Mouse (Mus musculus): ENCODE data around the gene 3110040N11Rik. TPM values are rescaled to one million over a fixed set of nuclear protein-coding genes. Genes with fewer than 3 reads are reported as not detected.
"Not testable (repeated sequence)": the region's sequence is repeated elsewhere in the genome, so short reads cannot be mapped to it uniquely, and the experiment has no call there.

The 3110040N11Rik gene
- polyA plus RNA-seq (2012): 0.50 and 1.6 TPM in 2 replicates

DNA sequence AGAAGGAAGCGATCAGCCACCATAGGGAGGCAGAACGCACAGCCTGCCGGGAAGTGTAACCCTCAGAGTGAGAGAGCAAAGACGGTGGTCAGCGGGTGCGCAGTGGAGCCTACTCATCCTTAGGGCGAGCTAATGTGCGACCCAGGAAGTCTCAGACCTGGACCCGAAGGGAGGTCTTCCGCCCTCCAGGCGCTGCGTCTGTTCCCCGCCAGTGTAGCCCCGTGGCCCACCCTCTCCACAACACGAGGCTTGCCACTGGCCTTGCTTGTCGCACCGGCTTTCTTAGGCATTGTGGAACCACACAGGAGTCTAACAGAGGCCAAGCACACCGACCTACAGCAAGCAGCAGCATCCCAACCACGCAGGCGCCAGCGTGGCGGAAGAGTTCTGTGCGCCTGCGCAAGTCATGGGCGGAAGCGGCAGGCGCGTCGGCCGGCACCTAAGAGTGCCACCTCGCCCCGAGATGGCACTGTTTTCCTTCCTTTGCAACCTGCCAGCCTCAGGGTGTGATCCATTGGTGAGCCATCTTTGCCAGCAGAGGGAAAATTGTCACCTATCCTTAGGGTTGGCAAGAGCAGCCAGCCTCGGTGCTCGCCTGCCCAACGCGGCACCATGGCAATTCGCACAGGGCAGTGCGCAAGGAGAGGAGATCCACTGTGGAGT lies at the start of gene 3110040N11Rik:
TSS of gene 3110040N11Rik (minus strand) at position 384 of the 663 bp plus-strand sequence.
- no peaks in the 10 kb centered on the region for H3K27me3 ChIP-seq (ENCODE audit: control insufficient read depth)
- H3K36me3 ChIP-seq (ENCODE audit: control insufficient read depth): peaks cover 34% of the 10 kb centered on the region
- peak within 1 kb of the TSS; percentile 90 for H3K4me3 ChIP-seq (replicated peaks)
- TF ChIP-seq TAL1 (IDR thresholded peaks at IDR 0.05; ENCODE audit: low read length) (no peak), GATA1 (IDR thresholded peaks at IDR 0.05; ENCODE audit: low read length) (no peak)
- H3K4me1 ChIP-seq (ENCODE audit: control insufficient read depth): peaks cover 21% of the 10 kb centered on the region
- no peaks in the 10 kb centered on the region for H3K9me3 ChIP-seq (ENCODE audit: control insufficient read depth, low read length)

DNA sequence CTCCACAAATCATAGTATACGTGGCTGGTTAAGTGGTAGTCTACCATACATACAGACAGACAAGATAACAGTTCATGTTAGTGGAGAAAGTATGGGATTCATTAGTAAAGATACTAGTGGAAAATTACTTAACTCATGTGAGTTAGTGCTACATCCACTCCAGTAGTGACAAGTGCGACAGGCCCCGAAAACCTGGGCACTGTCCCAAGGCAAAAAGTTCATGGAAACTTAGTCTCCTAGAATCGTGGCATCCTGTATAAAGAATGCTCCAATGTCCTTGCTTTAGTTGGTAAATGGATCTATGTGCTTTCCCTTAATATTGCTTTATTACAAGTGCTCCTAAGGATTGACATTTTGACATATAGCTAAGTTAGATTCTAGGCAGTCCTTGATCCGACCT lies 48.5 kb upstream of the 3110040N11Rik start:
- not testable (repeated sequence) for H3K9me3 ChIP-seq (ENCODE audit: control insufficient read depth, low read length); H3K4me1 ChIP-seq (ENCODE audit: control insufficient read depth); H3K4me3 ChIP-seq (replicated peaks); H3K36me3 ChIP-seq (ENCODE audit: control insufficient read depth); H3K27me3 ChIP-seq (ENCODE audit: control insufficient read depth)

- H3K9me3 ChIP-seq (ENCODE audit: control insufficient read depth, low read length): no peaks in the 10 kb centered on the region
- no peaks in the 10 kb centered on the region; the same call in 1 of the 2 replicates for H3K4me1 ChIP-seq (ENCODE audit: control insufficient read depth)
- no peaks in the 10 kb centered on the region for H3K36me3 ChIP-seq (ENCODE audit: control insufficient read depth)
- TF ChIP-seq GATA1 (IDR thresholded peaks at IDR 0.05; ENCODE audit: low read length) (no peak), TAL1 (IDR thresholded peaks at IDR 0.05; ENCODE audit: low read length) (no peak)
- no peak overlapping the region for H3K4me3 ChIP-seq (replicated peaks)
- H3K27me3 ChIP-seq (ENCODE audit: control insufficient read depth): peaks cover 4% of the 10 kb centered on the region; the same call in 1 of the 2 replicates
Measured at GRCm38 (mm10) chr7:81835430-81835829, 46.2 kb upstream of the 3110040N11Rik start.

- H3K9me3 ChIP-seq (ENCODE audit: control insufficient read depth, low read length): no peaks in the 10 kb centered on the region
- peaks cover 3% of the 10 kb centered on the region for H3K4me1 ChIP-seq (ENCODE audit: control insufficient read depth)
- no peak overlapping the region for H3K4me3 ChIP-seq (replicated peaks)
- TF ChIP-seq GATA1 (IDR thresholded peaks at IDR 0.05; ENCODE audit: low read length) (no peak), TAL1 (IDR thresholded peaks at IDR 0.05; ENCODE audit: low read length) (no peak)
- H3K36me3 ChIP-seq (ENCODE audit: control insufficient read depth): no peaks in the 10 kb centered on the region
- peaks cover 3% of the 10 kb centered on the region; the same call in 1 of the 2 replicates for H3K27me3 ChIP-seq (ENCODE audit: control insufficient read depth)
Measured at GRCm38 (mm10) chr7:81834847-81835246, 45.6 kb upstream of the 3110040N11Rik start.

DNA sequence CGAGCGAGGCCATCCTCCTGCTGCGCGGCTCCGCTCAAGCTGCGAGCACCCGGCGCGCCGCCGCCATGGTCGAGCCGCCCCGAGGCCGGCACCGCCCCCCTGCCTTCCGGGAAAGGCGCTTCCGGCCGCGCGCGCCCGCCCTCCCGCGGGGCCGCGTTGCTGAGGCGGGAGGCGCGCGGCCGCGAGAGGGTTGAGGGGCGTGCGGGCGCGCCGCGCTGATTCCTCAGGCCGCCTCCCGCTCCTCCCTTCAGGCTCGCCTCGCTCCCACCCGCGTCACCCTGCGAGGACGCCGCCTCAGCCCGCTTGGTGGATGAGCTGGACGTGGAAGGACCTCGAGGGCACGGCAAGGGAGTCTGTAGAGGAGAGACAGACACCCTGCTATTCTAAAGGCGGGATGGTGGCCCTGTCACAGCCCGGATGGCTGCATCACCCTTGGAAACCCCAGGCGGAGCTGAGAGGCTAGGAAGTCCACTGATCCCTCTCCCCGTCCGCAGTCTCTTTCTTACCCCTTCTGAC lies 40.2 kb upstream of the 3110040N11Rik start, which contains the start of gene Btbd1:
TSS of gene Btbd1 (minus strand) at position 53 of the 516 bp plus-strand sequence.
- no peak for TF ChIP-seq GATA1 (IDR thresholded peaks at IDR 0.05; ENCODE audit: low read length)
- TF ChIP-seq TAL1 (IDR thresholded peaks at IDR 0.05; ENCODE audit: low read length): no peak
- no peaks in the 10 kb centered on the region for H3K27me3 ChIP-seq (ENCODE audit: control insufficient read depth)

DNA sequence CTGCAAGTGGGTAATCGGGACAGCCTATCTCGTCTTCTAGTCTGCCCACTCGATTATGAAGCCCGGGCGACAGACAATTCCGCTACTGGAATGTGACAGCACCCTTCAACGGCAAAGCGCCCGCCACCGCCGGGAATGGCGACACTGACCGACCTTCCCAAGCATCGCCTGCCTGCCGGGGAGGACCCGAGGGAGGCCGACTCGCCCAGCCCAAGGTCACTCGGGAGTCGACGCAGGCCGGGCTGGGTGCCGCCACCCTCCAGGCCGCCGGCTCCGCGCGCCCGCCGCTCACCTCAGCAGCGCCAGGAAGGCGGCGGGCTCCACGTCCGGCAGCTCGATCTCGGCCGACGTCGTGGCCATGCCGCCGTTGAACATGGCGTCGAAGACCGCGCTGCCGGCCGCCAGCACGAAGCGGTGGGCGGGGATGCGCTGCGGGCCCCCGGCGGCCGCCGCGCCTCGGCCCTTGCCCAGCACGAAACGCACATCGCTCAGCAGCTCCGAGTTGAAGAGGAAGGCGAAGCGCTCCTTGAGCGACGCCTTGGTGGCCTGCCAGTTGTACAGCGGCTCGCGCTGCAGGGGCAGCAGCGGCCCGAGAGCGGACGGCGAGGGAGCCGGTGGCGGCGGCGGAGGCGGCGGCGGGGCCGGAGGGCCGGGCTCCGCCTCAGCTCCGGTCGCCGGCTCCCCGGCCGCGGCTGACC lies 39.6 kb upstream of the 3110040N11Rik start:
- no peak for TF ChIP-seq GATA1 (IDR thresholded peaks at IDR 0.05; ENCODE audit: low read length)
- no peak for TF ChIP-seq TAL1 (IDR thresholded peaks at IDR 0.05; ENCODE audit: low read length)
- no peaks in the 10 kb centered on the region for H3K9me3 ChIP-seq (ENCODE audit: control insufficient read depth, low read length)
- no peaks in the 10 kb centered on the region for H3K27me3 ChIP-seq (ENCODE audit: control insufficient read depth)
- H3K4me3 ChIP-seq (replicated peaks): peak overlapping the region; percentile 85
- H3K36me3 ChIP-seq (ENCODE audit: control insufficient read depth): peaks cover 6% of the 10 kb centered on the region
- H3K4me1 ChIP-seq (ENCODE audit: control insufficient read depth): peaks cover 42% of the 10 kb centered on the region

More for the DNA sequence above, 40.2 kb upstream of the 3110040N11Rik start, which contains the start of gene Btbd1:
- H3K4me1 ChIP-seq (ENCODE audit: control insufficient read depth): peaks cover 40% of the 10 kb centered on the region
- H3K9me3 ChIP-seq (ENCODE audit: control insufficient read depth, low read length): no peaks in the 10 kb centered on the region
- peaks cover 3% of the 10 kb centered on the region for H3K36me3 ChIP-seq (ENCODE audit: control insufficient read depth)
- peak within 1 kb of the TSS; percentile 85 for H3K4me3 ChIP-seq (replicated peaks)

GRCm38 (mm10) chr7:81827806-81828667 lies 38.8 kb upstream of the 3110040N11Rik start:
- Histone ChIP-seq H3K4me1 (ENCODE audit: control insufficient read depth) (peaks cover 42% of the 10 kb centered on the region), H3K27me3 (ENCODE audit: control insufficient read depth) (no peaks in the 10 kb centered on the region), H3K36me3 (ENCODE audit: control insufficient read depth) (peaks cover 8% of the 10 kb centered on the region), H3K4me3 (replicated peaks) (peak overlapping the region; percentile 85), H3K9me3 (ENCODE audit: control insufficient read depth, low read length) (no peaks in the 10 kb centered on the region)
- TF ChIP-seq TAL1 (IDR thresholded peaks at IDR 0.05; ENCODE audit: low read length): no peak
- TF ChIP-seq GATA1 (IDR thresholded peaks at IDR 0.05; ENCODE audit: low read length): no peak

- no peak overlapping the region for H3K4me3 ChIP-seq (replicated peaks)
- peaks cover 8% of the 10 kb centered on the region for H3K36me3 ChIP-seq (ENCODE audit: control insufficient read depth)
- H3K9me3 ChIP-seq (ENCODE audit: control insufficient read depth, low read length): no peaks in the 10 kb centered on the region
- TF ChIP-seq TAL1 (IDR thresholded peaks at IDR 0.05; ENCODE audit: low read length): no peak
- H3K27me3 ChIP-seq (ENCODE audit: control insufficient read depth): no peaks in the 10 kb centered on the region
- H3K4me1 ChIP-seq (ENCODE audit: control insufficient read depth): peaks cover 42% of the 10 kb centered on the region
Measured at GRCm38 (mm10) chr7:81825381-81825780, 36.1 kb upstream of the 3110040N11Rik start.

All from erythroblast, embryonic 14.5 days (primary cell).